Mouse (Mus musculus): ENCODE measurements around the gene Lnx1. TPM values are rescaled to one million over a fixed set of nuclear protein-coding genes. Genes with fewer than 3 reads are reported as not detected.

Gene Lnx1
- total RNA-seq, 2 experiments from 2014 or later: 3.6 to 5.1 TPM

- no peak for DNase-seq (ENCODE audit: low spot score in 2 of 2)
Measured at GRCm38 (mm10) chr5:74612713-74613112, 90.0 kb downstream of the Lnx1 start.

- DNase-seq (ENCODE audit: low spot score in 2 of 2): no peak
Measured at GRCm38 (mm10) chr5:74610511-74610910, 92.2 kb downstream of the Lnx1 start.

GRCm38 (mm10) chr5:74606213-74606612 is 96.5 kb downstream of the Lnx1 start:
- DNase-seq (ENCODE audit: low spot score in 2 of 2): no peak

DNA sequence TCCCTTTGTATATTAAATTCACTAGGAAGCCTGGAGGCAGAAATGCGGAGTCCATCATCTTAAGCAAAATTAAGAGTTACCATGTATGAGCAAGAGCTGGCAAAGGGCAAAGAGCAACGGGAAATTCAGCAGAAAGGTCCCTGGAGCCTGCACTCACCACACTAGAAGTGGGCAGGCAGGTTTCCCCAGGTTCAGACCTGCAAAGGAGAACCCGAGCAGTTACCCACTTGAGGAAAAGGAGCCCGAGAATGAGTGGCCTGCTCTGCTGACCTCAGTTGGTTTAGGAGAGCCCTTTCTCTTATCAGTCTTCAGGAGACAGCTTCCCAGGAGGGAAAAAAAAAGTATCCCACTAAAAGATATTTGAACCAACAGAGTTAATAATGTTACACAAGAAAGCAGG is 99.4 kb downstream of the Lnx1 start:
- no peak for DNase-seq (ENCODE audit: low spot score in 2 of 2)

- DNase-seq (ENCODE audit: low spot score in 2 of 2): no peak
Measured at GRCm38 (mm10) chr5:74602371-74602770, 100.3 kb downstream of the Lnx1 start.

DNA sequence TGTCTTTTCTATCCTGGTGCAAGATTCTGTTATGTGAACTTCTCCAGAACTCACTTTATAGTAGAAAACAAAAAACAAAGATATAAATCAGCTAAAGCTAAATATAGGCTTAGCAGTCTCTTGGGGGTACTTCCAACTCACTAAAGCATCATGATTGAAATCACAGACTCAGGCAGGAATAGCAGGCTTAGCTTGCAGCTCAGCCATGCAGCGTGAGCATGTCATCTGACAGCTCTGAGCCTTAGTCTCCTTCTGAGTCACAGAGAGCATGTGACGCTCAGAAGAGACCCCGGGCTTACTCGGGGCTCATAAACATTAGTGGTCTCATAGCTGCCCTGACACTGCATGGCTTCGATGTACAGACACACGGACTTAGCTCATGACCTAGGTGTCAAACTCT is 100.7 kb downstream of the Lnx1 start:
- DNase-seq (ENCODE audit: low spot score in 2 of 2): no peak

DNA sequence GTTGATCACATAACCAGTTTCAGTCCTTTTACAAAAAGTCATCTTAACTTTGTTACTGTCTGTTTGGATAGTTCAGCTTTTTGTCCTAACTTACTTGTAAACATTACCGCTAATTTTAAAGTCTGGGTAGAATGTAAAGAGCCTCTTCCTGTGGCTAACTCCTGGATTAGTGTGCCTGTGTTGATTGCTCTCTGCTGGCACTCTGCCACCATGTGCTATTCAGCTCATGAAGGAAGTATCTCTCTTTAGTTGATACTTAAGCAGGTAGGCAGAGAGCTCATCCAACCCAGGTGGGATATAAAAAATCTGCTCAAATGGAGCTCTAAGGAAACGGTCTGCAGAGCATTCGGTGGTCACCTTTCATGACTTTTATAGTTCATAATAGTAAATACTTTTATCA is 101.5 kb downstream of the Lnx1 start:
- DNase-seq (ENCODE audit: low spot score in 2 of 2): no peak

DNA sequence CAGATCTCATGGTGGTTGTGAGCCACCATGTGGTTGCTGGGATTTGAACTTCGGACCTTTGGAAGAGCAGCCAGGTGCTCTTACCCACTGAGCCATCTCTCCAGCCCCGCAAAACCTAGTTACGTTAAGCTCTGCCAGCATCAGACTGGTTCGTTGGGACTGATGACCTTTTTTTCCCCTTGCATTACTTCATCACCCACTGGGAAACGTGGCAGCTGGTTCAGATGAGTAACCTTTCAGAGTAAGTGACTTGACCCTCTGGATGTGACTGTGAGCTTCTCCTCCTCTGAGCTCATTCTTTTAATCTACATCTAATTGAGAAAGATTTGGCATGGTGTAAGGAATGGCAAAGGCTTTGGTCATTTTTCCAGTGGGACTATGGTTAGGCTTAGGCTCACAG is 102.7 kb downstream of the Lnx1 start:
- no peak for DNase-seq (ENCODE audit: low spot score in 2 of 2)

DNA sequence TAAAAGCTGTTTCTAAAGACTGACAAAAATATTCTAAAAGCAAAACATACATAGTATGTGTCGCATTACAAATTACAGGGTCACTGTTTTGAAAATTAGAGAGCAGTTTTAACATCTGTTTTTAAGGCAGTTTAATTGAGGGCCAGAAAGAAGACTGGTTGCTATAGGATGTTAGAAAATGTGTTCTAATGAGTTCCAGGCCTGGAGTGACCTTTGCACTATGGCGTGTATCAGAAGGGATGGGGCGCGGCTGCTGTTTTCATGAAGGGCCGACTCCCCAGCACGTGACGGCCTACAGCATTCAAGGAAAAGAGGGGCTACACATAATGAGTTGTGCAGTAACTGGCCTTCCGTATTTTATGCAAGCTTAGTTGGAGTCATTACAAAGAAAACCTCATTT is 109.6 kb downstream of the Lnx1 start:
- no peak for DNase-seq (ENCODE audit: low spot score in 2 of 2)

GRCm38 (mm10) chr5:74591413-74591812 is 111.3 kb downstream of the Lnx1 start:
- DNase-seq (ENCODE audit: low spot score in 2 of 2): no peak

DNA sequence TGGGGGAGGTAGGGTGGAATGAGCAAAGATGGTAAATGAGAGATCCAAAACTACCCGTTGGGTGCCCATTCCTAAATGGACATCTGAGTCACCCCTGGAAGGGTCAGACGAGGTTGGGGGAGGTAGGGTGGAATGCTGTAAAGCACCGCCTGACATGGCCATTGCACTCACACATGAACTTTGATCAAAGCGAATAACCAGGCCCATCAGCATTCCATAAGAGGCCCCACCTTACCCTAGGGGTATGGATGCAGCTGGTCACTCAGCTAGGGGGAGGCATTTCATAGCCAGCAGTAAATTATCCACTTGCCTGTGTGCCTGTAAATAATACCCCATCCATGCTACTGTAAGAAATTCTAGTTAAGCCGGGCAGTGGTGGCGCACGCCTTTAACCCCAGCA is 113.6 kb downstream of the Lnx1 start:
- DNase-seq (ENCODE audit: low spot score in 2 of 2): no peak

- DNase-seq (ENCODE audit: low spot score in 2 of 2): no peak
Measured at GRCm38 (mm10) chr5:74571767-74572166, 130.9 kb downstream of the Lnx1 start.

GRCm38 (mm10) chr5:74561151-74561550 is 141.6 kb downstream of the Lnx1 start:
- no peak for DNase-seq (ENCODE audit: low spot score in 2 of 2)

DNA sequence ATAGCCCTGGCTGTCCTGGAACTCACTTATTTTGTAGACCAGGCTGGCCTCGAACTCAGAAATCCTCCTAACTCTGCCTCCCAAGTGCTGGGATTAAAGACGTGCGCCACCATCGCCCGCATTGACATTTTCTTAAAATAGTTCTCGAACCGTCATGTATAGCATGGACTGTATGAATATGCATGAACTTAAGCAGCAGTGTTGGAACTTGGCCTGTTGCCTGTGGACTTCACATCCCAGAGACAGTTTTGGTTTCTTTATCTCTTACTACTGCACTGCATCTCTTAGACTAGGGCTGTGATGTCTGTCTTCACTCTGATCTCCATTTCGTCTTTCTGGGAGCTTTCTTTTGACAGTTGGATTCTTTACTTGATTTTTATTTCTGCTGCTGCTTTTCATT is 153.1 kb downstream of the Lnx1 start:
- no peak for DNase-seq (ENCODE audit: low spot score in 2 of 2)

- no peak for DNase-seq (ENCODE audit: low spot score in 2 of 2)
Measured at GRCm38 (mm10) chr5:74545606-74546005, 157.1 kb downstream of the Lnx1 start.

Other genes starting within 250 kb of the Lnx1 start
- gene Scfd2, start 171.2 kb downstream of the Lnx1 start, total RNA-seq (2021): 10 to 100 TPM; 20.1 to 21.1 TPM
- gene Fip1l1, start 167.5 kb downstream of the Lnx1 start, total RNA-seq (2021): 10 to 100 TPM; 74.2 to 86.6 TPM

Data from adrenal gland, postnatal 4 days (tissue).